Mouse (Mus musculus): Measurements from ENCODE around the gene Ehbp1l1. TPM values are rescaled to one million over a fixed set of nuclear protein-coding genes. Genes with fewer than 3 reads are reported as not detected.

Gene Ehbp1l1
- polyA plus RNA-seq, 1 experiment: 61.8 TPM

GRCm38 (mm10) chr19:5693801-5694200, 32.3 kb downstream of the Ehbp1l1 start:
- Histone ChIP-seq H3K36me3 (ENCODE audit: control insufficient read depth, insufficient read depth, low read length) (peaks cover 40% of the 10 kb centered on the region), H3K27ac (ENCODE audit: control insufficient read depth, insufficient read depth, low read length) (no peak overlapping the region), H3K4me3 (ENCODE audit: control insufficient read depth, insufficient read depth, low read length) (no peak overlapping the region), H3K27me3 (ENCODE audit: control insufficient read depth, insufficient read depth, low read length) (no peaks in the 10 kb centered on the region), H3K4me1 (replicated peaks; ENCODE audit: control insufficient read depth, insufficient read depth, low read length) (peaks cover 32% of the 10 kb centered on the region)
- DNase-seq: no peak
- WGBS: 96% methylated on average over 6 of the region's 6 CpGs
- TF ChIP-seq POLR2A (IDR thresholded peaks at IDR 0.05; ENCODE audit: control insufficient read depth, extremely low read depth, insufficient read depth, low read length, poor library complexity) (no peak), CTCF (IDR thresholded peaks at IDR 0.05; ENCODE audit: borderline replicate concordance, control insufficient read depth, extremely low read depth, insufficient read depth, low read length, poor library complexity) (no peak)

DNA sequence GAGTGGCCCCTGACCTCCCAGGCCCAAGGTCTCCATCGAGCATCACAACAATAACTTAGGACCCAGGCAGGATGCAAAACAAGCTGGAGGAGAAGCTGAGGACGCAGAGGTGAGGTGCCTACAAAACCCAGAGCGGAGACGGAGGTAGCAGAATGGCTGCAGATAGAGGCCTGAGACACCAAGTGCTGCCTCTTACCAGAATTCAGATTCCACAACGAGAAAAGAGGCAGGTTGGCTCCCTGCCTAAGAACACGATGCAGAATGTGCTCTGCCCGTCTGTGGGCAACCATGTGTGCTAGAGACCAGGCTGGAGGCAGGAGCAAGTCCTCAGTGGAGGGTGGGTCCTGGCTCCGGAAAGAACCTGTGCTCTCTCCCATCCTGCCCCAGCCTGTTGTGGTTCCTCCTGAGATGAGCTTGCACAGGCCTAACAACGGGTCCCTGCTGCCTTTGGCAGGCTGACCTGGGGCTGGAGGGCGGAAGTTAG, 33.2 kb downstream of the Ehbp1l1 start:
- Histone ChIP-seq H3K27ac (ENCODE audit: control insufficient read depth, insufficient read depth, low read length) (no peak overlapping the region), H3K36me3 (ENCODE audit: control insufficient read depth, insufficient read depth, low read length) (peaks cover 32% of the 10 kb centered on the region), H3K4me3 (ENCODE audit: control insufficient read depth, insufficient read depth, low read length) (0 out of 2 replicates have a peak overlapping the region, but pooled peaks have one; percentile 4), H3K27me3 (ENCODE audit: control insufficient read depth, insufficient read depth, low read length) (no peaks in the 10 kb centered on the region), H3K4me1 (replicated peaks; ENCODE audit: control insufficient read depth, insufficient read depth, low read length) (peaks cover 33% of the 10 kb centered on the region)
- 62% methylated on average over 10 of the region's 10 CpGs for WGBS
- TF ChIP-seq POLR2A (IDR thresholded peaks at IDR 0.05; ENCODE audit: control insufficient read depth, extremely low read depth, insufficient read depth, low read length, poor library complexity) (no peak), CTCF (IDR thresholded peaks at IDR 0.05; ENCODE audit: borderline replicate concordance, control insufficient read depth, extremely low read depth, insufficient read depth, low read length, poor library complexity) (no peak)
- DNase-seq: no peak

- Histone ChIP-seq H3K4me3 (ENCODE audit: control insufficient read depth, insufficient read depth, low read length) (peak overlapping the region; percentile 92; the same call in 1 of the 2 replicates), H3K36me3 (ENCODE audit: control insufficient read depth, insufficient read depth, low read length) (peaks cover 25% of the 10 kb centered on the region), H3K27me3 (ENCODE audit: control insufficient read depth, insufficient read depth, low read length) (no peaks in the 10 kb centered on the region), H3K27ac (ENCODE audit: control insufficient read depth, insufficient read depth, low read length) (no peak overlapping the region), H3K4me1 (replicated peaks; ENCODE audit: control insufficient read depth, insufficient read depth, low read length) (peaks cover 39% of the 10 kb centered on the region)
- no peak for DNase-seq
- 48% methylated on average over 10 of the region's 10 CpGs for WGBS
- TF ChIP-seq POLR2A (IDR thresholded peaks at IDR 0.05; ENCODE audit: control insufficient read depth, extremely low read depth, insufficient read depth, low read length, poor library complexity) (no peak), CTCF (IDR thresholded peaks at IDR 0.05; ENCODE audit: borderline replicate concordance, control insufficient read depth, extremely low read depth, insufficient read depth, low read length, poor library complexity) (no peak)
Observed at GRCm38 (mm10) chr19:5692086-5692912, 33.8 kb downstream of the Ehbp1l1 start.

DNA sequence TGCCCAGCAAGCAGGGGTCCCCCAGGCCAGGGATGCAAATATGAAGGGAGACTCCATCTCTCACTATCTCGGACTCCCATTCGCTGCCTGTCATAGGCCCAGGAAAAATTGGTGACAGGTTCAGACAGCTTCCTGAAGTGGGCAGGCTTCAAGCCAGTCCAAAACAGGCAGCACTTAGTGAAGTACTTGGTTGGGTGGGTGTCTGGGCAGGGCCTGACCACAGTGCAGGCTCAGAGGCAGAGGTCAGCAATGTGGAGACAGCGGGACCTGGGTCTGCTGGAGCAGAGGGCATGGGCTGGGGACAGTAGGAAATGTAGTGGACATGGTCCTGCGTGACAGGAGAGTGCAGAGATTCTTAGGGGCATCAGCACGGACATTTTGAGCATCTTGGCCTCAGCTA, 34.5 kb downstream of the Ehbp1l1 start:
- peaks cover 42% of the 10 kb centered on the region for H3K4me1 ChIP-seq (replicated peaks; ENCODE audit: control insufficient read depth, insufficient read depth, low read length)
- no peaks in the 10 kb centered on the region for H3K27me3 ChIP-seq (ENCODE audit: control insufficient read depth, insufficient read depth, low read length)
- TF ChIP-seq CTCF (IDR thresholded peaks at IDR 0.05; ENCODE audit: borderline replicate concordance, control insufficient read depth, extremely low read depth, insufficient read depth, low read length, poor library complexity) (no peak), POLR2A (IDR thresholded peaks at IDR 0.05; ENCODE audit: control insufficient read depth, extremely low read depth, insufficient read depth, low read length, poor library complexity) (no peak)
- DNase-seq: no peak
- 82% methylated on average over 5 of the region's 5 CpGs for WGBS
- H3K27ac ChIP-seq (ENCODE audit: control insufficient read depth, insufficient read depth, low read length): no peak overlapping the region
- peaks cover 18% of the 10 kb centered on the region for H3K36me3 ChIP-seq (ENCODE audit: control insufficient read depth, insufficient read depth, low read length)
- H3K4me3 ChIP-seq (ENCODE audit: control insufficient read depth, insufficient read depth, low read length): peak overlapping the region; percentile 92; the same call in 1 of the 2 replicates

GRCm38 (mm10) chr19:5690343-5690735, 35.8 kb downstream of the Ehbp1l1 start:
- H3K36me3 ChIP-seq (ENCODE audit: control insufficient read depth, insufficient read depth, low read length): peaks cover 13% of the 10 kb centered on the region
- no peaks in the 10 kb centered on the region for H3K27me3 ChIP-seq (ENCODE audit: control insufficient read depth, insufficient read depth, low read length)
- H3K4me1 ChIP-seq (replicated peaks; ENCODE audit: control insufficient read depth, insufficient read depth, low read length): peaks cover 42% of the 10 kb centered on the region
- H3K27ac ChIP-seq (ENCODE audit: control insufficient read depth, insufficient read depth, low read length): no peak overlapping the region
- no peak for TF ChIP-seq POLR2A (IDR thresholded peaks at IDR 0.05; ENCODE audit: control insufficient read depth, extremely low read depth, insufficient read depth, low read length, poor library complexity)
- no peak for TF ChIP-seq CTCF (IDR thresholded peaks at IDR 0.05; ENCODE audit: borderline replicate concordance, control insufficient read depth, extremely low read depth, insufficient read depth, low read length, poor library complexity)
- 19% methylated on average over 15 of the region's 15 CpGs for WGBS
- peak overlapping the region; percentile 92 for H3K4me3 ChIP-seq (ENCODE audit: control insufficient read depth, insufficient read depth, low read length)
- DNase-seq: no peak

GRCm38 (mm10) chr19:5689565-5690342, 36.4 kb downstream of the Ehbp1l1 start:
- Histone ChIP-seq H3K4me3 (ENCODE audit: control insufficient read depth, insufficient read depth, low read length) (peak overlapping the region; percentile 92), H3K4me1 (replicated peaks; ENCODE audit: control insufficient read depth, insufficient read depth, low read length) (peaks cover 42% of the 10 kb centered on the region), H3K36me3 (ENCODE audit: control insufficient read depth, insufficient read depth, low read length) (peaks cover 14% of the 10 kb centered on the region), H3K27me3 (ENCODE audit: control insufficient read depth, insufficient read depth, low read length) (no peaks in the 10 kb centered on the region), H3K27ac (ENCODE audit: control insufficient read depth, insufficient read depth, low read length) (peak overlapping the region; percentile 86)
- WGBS: 1% methylated on average over 42 of the region's 42 CpGs
- TF ChIP-seq CTCF (IDR thresholded peaks at IDR 0.05; ENCODE audit: borderline replicate concordance, control insufficient read depth, extremely low read depth, insufficient read depth, low read length, poor library complexity): no peak
- TF ChIP-seq POLR2A (IDR thresholded peaks at IDR 0.05; ENCODE audit: control insufficient read depth, extremely low read depth, insufficient read depth, low read length, poor library complexity): peak; percentile 67
- DNase-seq: peak; percentile 92
